Mouse (Mus musculus) testis, adult 2 months (tissue): ENCODE results near the gene Stac3.

Source experiments
- CTCF ChIP-seq: fragments of 200-500 bp; IDR thresholded peaks from 2 replicates; pipeline ENCODE4 v1.5.1; 2012; ENCODE audit warnings: low read depth, mild to moderate bottlenecking, inconsistent platforms, low read length, moderate library complexity; ENCODE audit not compliant: control insufficient read depth, insufficient read depth, insufficient replicate concordance
- POLR2A ChIP-seq: fragments of 200-500 bp; IDR thresholded peaks from 2 replicates; pipeline ENCODE4 v1.6.1; 2012; ENCODE audit warnings: low read depth, mild to moderate bottlenecking, inconsistent platforms, low read length, moderate library complexity; ENCODE audit not compliant: control insufficient read depth

DNA sequence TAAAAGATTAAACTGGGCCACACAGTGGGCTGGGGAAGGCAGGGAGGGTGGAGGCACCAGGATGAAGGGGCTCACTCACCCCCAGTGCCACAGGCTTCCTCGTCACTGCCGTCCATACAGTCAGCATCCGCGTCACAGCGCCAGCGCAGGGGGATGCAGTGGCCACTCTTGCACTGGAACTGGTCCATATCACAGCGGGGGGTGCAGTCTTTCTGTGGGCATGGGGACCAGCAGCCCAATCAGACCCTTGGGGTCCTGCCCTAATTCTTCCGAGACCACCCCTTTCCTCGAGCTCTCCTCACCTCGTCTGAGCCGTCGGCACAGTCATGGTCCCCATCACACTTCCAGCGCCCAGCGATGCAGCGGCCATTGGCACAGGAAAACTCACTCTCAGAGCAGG, 46.8 kb downstream of the Stac3 start:
- no peak for TF ChIP-seq CTCF
- TF ChIP-seq POLR2A: no peak
